Mouse (Mus musculus) hindbrain, embryonic 12.5 days (tissue): ENCODE measurements around the gene Acot8. TPM values are rescaled to one million over a fixed set of nuclear protein-coding genes. Genes with fewer than 3 reads are reported as not detected.

Experiments used
- polyA plus RNA-seq: library from polyadenylated mRNA; unstranded; fragments of >200 nt; fragmentation: Nextera tagmentation; extraction: Ambion mirVana; gene quantifications from 2 replicates; pipeline ENCODE4 v1.2.1, GENCODE M21; 2016

Acot8 gene
- polyA plus RNA-seq, 1 experiment from 2014 or later: 17.0 TPM

Other genes starting within 250 kb of the Acot8 start
- 21.0 and 48.2 TPM in 2 replicates for gene Wfdc2, start 242.5 kb downstream of the Acot8 start, polyA plus RNA-seq
- gene Spint3, start 231.4 kb downstream of the Acot8 start, polyA plus RNA-seq: not detected in 2 replicates
- not detected in 2 replicates for gene Wfdc6a, start 219.4 kb downstream of the Acot8 start, polyA plus RNA-seq
- not detected in 2 replicates for gene Eppin, start 211.3 kb downstream of the Acot8 start, polyA plus RNA-seq
- gene Wfdc6b, start 191.4 kb downstream of the Acot8 start, polyA plus RNA-seq: not detected in 2 replicates
- gene Wfdc8, start 191.3 kb downstream of the Acot8 start, polyA plus RNA-seq: not detected in 2 replicates
- gene Wfdc16, start 166.1 kb downstream of the Acot8 start, polyA plus RNA-seq: not detected in 2 replicates
- gene Wfdc10, start 148.8 kb downstream of the Acot8 start, polyA plus RNA-seq: not detected in 2 replicates
- not detected in 2 replicates for gene Wfdc9, start 148.3 kb downstream of the Acot8 start, polyA plus RNA-seq
- not detected in 2 replicates for gene Wfdc11, start 130.8 kb downstream of the Acot8 start, polyA plus RNA-seq
- gene Wfdc13, start 119.8 kb downstream of the Acot8 start, polyA plus RNA-seq: not detected in 2 replicates
- not detected in 2 replicates for gene Spint4, start 106.4 kb downstream of the Acot8 start, polyA plus RNA-seq
- not detected in 2 replicates for gene Spint5, start 89.6 kb downstream of the Acot8 start, polyA plus RNA-seq
- gene Wfdc3, start 59.0 kb downstream of the Acot8 start, polyA plus RNA-seq: 1.0 and 1.2 TPM in 2 replicates
- gene Dnttip1, start 58.9 kb downstream of the Acot8 start, polyA plus RNA-seq: 85.3 and 89.7 TPM in 2 replicates
- gene Ube2c, start 35.0 kb downstream of the Acot8 start, polyA plus RNA-seq: 296 and 341 TPM in 2 replicates
- 4.9 and 31.3 TPM in 2 replicates for gene Tnnc2, start 24.9 kb downstream of the Acot8 start, polyA plus RNA-seq
- 15.0 and 15.7 TPM in 2 replicates for gene Snx21, start 19.1 kb downstream of the Acot8 start, polyA plus RNA-seq
- 11.9 and 12.2 TPM in 2 replicates for gene Zswim3, start 216 bp upstream of the Acot8 start, polyA plus RNA-seq
- 21.4 and 22.3 TPM in 2 replicates for gene Zswim1, start 17.8 kb upstream of the Acot8 start, polyA plus RNA-seq
- gene Spata25, start 23.7 kb upstream of the Acot8 start, polyA plus RNA-seq: not detected in 2 replicates
- gene Ctsa, start 28.0 kb upstream of the Acot8 start, polyA plus RNA-seq: 108 and 112 TPM in 2 replicates
- gene Neurl2, start 28.6 kb upstream of the Acot8 start, polyA plus RNA-seq: 5.5 and 6.1 TPM in 2 replicates
- 77.3 and 78.5 TPM in 2 replicates for gene Pltp, start 52.8 kb upstream of the Acot8 start, polyA plus RNA-seq
- 85.2 and 87.6 TPM in 2 replicates for gene Pcif1, start 74.4 kb upstream of the Acot8 start, polyA plus RNA-seq
- 17.3 and 18.2 TPM in 2 replicates for gene Zfp335, start 106.9 kb upstream of the Acot8 start, polyA plus RNA-seq
- 5.7 and 7.2 TPM in 2 replicates for gene Mmp9, start 135.9 kb upstream of the Acot8 start, polyA plus RNA-seq
- gene Slc12a5, start 155.9 kb upstream of the Acot8 start, polyA plus RNA-seq: 12.7 and 16.1 TPM in 2 replicates
- gene Ncoa5, start 230.0 kb upstream of the Acot8 start, polyA plus RNA-seq: 126 and 129 TPM in 2 replicates